Mouse (Mus musculus): Measurements from ENCODE around the gene Map2k7. TPM values are rescaled to one million over a fixed set of nuclear protein-coding genes. Genes with fewer than 3 reads are reported as not detected.

The Map2k7 gene
- polyA plus RNA-seq, 1 experiment from 2014 or later = 45.1 TPM

DNA sequence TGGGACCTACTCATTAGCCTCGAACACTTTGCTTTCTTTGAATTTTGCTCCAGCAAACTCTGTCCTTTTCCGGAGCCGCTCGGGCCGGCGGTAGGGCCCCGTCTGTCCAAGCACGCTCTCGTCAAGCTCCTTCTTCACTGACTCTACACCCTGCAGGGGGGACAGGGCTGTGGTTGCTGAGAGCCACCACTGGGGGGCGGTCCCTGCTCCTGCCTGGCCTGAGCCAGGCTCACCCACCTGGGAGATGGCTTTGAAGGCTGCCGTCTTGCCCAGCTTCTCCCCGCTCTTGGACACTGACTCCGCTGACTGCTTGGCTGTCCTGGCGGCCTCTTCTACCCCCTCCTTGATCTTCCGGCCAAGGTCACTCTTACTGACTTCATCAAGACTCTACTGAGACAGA is 29.1 kb downstream of the Map2k7 start:
- H3K27ac ChIP-seq (replicated peaks) = no peak overlapping the region
- no peaks in the 10 kb centered on the region for H3K27me3 ChIP-seq
- 77% methylated on average over 15 of the region's 15 CpGs for WGBS
- no peak overlapping the region for H3K9ac ChIP-seq (replicated peaks)
- no peak overlapping the region for H3K4me3 ChIP-seq
- H3K4me2 ChIP-seq (replicated peaks) = no peak overlapping the region
- H3K36me3 ChIP-seq = peaks cover 94% of the 10 kb centered on the region
- no peaks in the 10 kb centered on the region for H3K4me1 ChIP-seq
- 0 out of 2 replicates have a peak, but pooled peaks have one; percentile 47 for ATAC-seq (ENCODE audit: low FRiP score, low read depth)
- no peaks in the 10 kb centered on the region for H3K9me3 ChIP-seq

DNA sequence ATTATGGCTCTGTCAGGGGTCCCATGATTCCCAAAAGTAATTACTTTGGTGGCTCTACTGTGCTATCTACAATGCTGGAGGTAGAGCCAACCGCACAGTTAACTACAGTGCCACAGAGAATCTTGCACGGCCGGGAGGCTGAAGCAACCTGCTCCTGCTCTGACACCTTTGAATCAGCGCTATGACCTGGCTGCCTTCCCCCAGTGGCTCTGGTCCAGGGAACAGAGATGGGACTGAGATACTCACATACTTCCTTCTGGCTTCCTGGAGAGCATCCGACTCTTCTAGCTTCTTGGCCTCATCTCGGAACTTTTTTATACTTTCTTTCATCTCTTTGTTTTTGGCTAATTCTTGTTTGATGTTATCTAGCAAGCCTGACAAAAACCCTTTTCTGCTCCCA is 31.1 kb downstream of the Map2k7 start:
- H3K36me3 ChIP-seq = peaks cover 84% of the 10 kb centered on the region
- peaks cover 3% of the 10 kb centered on the region; the same call in 1 of the 2 replicates for H3K4me1 ChIP-seq
- WGBS = 94% methylated on average over 6 of the region's 6 CpGs
- H3K27me3 ChIP-seq = no peaks in the 10 kb centered on the region
- no peak overlapping the region for H3K4me3 ChIP-seq
- no peaks in the 10 kb centered on the region for H3K9me3 ChIP-seq
- no peak for ATAC-seq (ENCODE audit: low FRiP score, low read depth)
- H3K4me2 ChIP-seq (replicated peaks) = no peak overlapping the region
- no peak overlapping the region for H3K9ac ChIP-seq (replicated peaks)
- no peak overlapping the region for H3K27ac ChIP-seq (replicated peaks)

DNA sequence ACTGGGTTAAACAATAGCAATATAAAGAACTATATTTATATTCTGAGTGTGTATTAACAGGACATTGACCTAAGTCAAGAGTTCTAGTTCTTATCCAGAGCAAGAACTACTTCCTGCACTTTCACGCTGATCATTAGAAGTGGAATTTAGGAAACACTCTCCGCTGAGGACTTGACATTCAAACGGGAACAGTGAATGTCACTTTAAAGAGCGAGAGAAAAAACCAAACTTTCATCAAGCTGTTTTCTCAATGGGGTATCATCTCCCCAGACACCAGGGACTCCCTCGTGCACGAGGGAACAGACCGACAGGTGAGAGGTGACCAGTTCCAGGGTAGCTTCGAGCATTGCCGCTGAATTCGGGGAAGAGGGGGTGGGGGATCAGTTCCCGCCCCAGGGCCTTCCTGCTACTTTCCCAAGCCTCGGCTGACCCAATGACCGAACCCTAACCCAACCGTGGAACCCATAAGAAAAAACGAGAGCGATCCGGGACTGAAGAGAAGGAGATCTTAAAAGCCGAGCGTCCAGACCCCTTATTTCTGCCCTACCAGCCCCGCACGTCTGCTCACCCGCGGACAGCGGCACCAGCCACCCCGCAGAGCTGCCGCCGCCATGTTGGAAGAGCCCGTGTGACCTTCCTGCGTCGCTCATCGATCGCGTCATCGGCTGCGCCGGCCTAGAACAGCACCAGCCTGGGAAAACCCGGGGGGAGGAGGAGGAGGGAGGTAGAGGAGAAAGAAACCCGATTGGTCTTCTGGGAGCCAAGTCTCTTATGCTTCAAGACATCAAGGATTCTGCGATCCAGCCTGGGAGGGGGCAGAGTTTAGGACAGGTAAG is 37.0 kb downstream of the Map2k7 start, which contains the start of gene Timm44:
Gene Timm44, minus strand, starts transcription at position 639 of the 836 bp plus-strand sequence.
- H3K27ac ChIP-seq (replicated peaks) = peak within 1 kb of the TSS; percentile 78

DNA sequence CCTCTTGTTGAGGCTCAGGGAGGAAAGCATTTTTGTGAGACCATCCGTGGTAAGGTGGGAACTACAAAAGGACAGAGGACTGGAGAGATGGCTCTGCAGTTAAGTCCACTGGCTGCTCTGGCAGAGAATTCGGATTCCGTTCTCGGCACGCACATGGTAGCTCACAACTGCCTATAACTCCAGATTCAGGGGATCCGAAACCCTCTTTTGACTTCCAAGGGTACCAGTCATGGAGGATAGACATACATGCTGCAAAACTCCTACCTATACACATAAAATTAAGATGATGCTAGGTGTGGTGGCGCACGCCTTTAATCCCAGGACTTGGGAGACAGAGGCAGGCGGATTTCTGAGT is 37.5 kb downstream of the Map2k7 start:
- Histone ChIP-seq H3K27me3 (no peaks in the 10 kb centered on the region), H3K36me3 (peaks cover 20% of the 10 kb centered on the region; the same call in 1 of the 2 replicates), H3K4me3 (peak overlapping the region; percentile 77), H3K9ac (replicated peaks) (peak overlapping the region; percentile 76), H3K4me2 (replicated peaks) (peak overlapping the region; percentile 66), H3K27ac (replicated peaks) (peak overlapping the region; percentile 78), H3K9me3 (no peaks in the 10 kb centered on the region), H3K4me1 (peaks cover 10% of the 10 kb centered on the region)
- no peak for ATAC-seq (ENCODE audit: low FRiP score, low read depth)
- 34% methylated on average over 9 of the region's 9 CpGs for WGBS

More for the DNA sequence above, 37.0 kb downstream of the Map2k7 start, which contains the start of gene Timm44:
- Histone ChIP-seq H3K27me3 (no peaks in the 10 kb centered on the region), H3K36me3 (peaks cover 26% of the 10 kb centered on the region; the same call in 1 of the 2 replicates), H3K4me2 (replicated peaks) (peak within 1 kb of the TSS; percentile 66), H3K4me3 (peak within 1 kb of the TSS; percentile 77), H3K4me1 (peaks cover 10% of the 10 kb centered on the region), H3K9ac (replicated peaks) (peak within 1 kb of the TSS; percentile 76), H3K9me3 (no peaks in the 10 kb centered on the region)
- under 1% methylated on average over 39 of the region's 39 CpGs for WGBS
- ATAC-seq (ENCODE audit: low FRiP score, low read depth) = peak; percentile 98

DNA sequence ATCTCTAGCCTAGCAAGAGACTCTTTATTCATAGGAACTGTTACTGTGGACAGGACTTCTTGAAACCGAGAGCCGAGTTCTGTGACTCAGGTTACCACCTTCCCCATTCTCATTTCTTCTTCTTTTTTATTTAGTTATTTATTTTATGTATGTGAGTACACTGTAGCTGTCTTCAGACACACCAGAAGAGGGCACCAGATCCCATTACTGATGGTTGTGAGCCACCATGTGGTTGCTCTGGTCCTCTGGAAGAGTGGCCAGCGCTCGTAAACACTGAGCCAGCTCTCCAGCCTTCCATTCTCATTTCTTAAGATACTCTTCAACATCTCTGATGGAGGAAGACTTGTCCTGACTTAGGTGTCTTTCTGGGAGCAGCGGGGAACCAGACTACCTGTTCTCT is 54.2 kb downstream of the Map2k7 start:
- no peaks in the 10 kb centered on the region for H3K27me3 ChIP-seq
- no peak for ATAC-seq (ENCODE audit: low FRiP score, low read depth)
- no peak overlapping the region for H3K27ac ChIP-seq (replicated peaks)
- no peak overlapping the region for H3K4me2 ChIP-seq (replicated peaks)
- H3K4me3 ChIP-seq = no peak overlapping the region
- peaks cover 89% of the 10 kb centered on the region for H3K36me3 ChIP-seq
- no peak overlapping the region for H3K9ac ChIP-seq (replicated peaks)
- WGBS = 92% methylated on average over 5 of the region's 5 CpGs
- no peaks in the 10 kb centered on the region for H3K4me1 ChIP-seq
- H3K9me3 ChIP-seq = no peaks in the 10 kb centered on the region

Other genes with a start within 250 kb of the Map2k7 start
- gene Cd209f, start 132.9 kb upstream of the Map2k7 start, polyA plus RNA-seq (2016; fragmentation: Nextera tagmentation; extraction: Ambion mirVana) = not detected in 2 replicates
- gene Cd209g, start 104.6 kb upstream of the Map2k7 start, polyA plus RNA-seq (2016; fragmentation: Nextera tagmentation; extraction: Ambion mirVana) = not detected in 2 replicates
- gene Evi5l, start 72.2 kb upstream of the Map2k7 start, polyA plus RNA-seq (2016; fragmentation: Nextera tagmentation; extraction: Ambion mirVana) = 60.4 and 64.5 TPM in 2 replicates
- gene Prr36, start 21.3 kb upstream of the Map2k7 start, polyA plus RNA-seq (2016; fragmentation: Nextera tagmentation; extraction: Ambion mirVana) = 37.1 and 47.6 TPM in 2 replicates
- 0.13 TPM in 2 replicates for gene Lrrc8e, start 11.9 kb upstream of the Map2k7 start, polyA plus RNA-seq (2016; fragmentation: Nextera tagmentation; extraction: Ambion mirVana)
- gene Gm49320, start 125 bp downstream of the Map2k7 start, polyA plus RNA-seq (2016; fragmentation: Nextera tagmentation; extraction: Ambion mirVana) = 1.5 and 1.6 TPM in 2 replicates
- 5.0 and 5.3 TPM in 2 replicates for gene Tgfbr3l, start 9.5 kb downstream of the Map2k7 start, polyA plus RNA-seq (2016; fragmentation: Nextera tagmentation; extraction: Ambion mirVana)
- gene Snapc2, start 14.3 kb downstream of the Map2k7 start, polyA plus RNA-seq (2016; fragmentation: Nextera tagmentation; extraction: Ambion mirVana) = 61.9 and 63.0 TPM in 2 replicates
- gene Ctxn1, start 20.5 kb downstream of the Map2k7 start, polyA plus RNA-seq (2016; fragmentation: Nextera tagmentation; extraction: Ambion mirVana) = 170 TPM in 2 replicates
- 54.9 and 57.8 TPM in 2 replicates for gene Timm44, start 37.2 kb downstream of the Map2k7 start, polyA plus RNA-seq (2016; fragmentation: Nextera tagmentation; extraction: Ambion mirVana)
- 23.0 and 24.8 TPM in 2 replicates for gene Ccl25, start 86.5 kb downstream of the Map2k7 start, polyA plus RNA-seq (2016; fragmentation: Nextera tagmentation; extraction: Ambion mirVana)
- 294 and 302 TPM in 2 replicates for gene Elavl1, start 86.7 kb downstream of the Map2k7 start, polyA plus RNA-seq (2016; fragmentation: Nextera tagmentation; extraction: Ambion mirVana)

Data from midbrain, embryonic 12.5 days (tissue).